Mouse (Mus musculus) right cerebral cortex, postnatal 36 days (tissue): Measurements from ENCODE around the gene Ppard.

Experiments used
- DNase-seq, 2 experiments: peaks; one replicate each; pipeline ENCODE4 v3.0.0; 2022; ENCODE audit warnings: low spot score in 2 of 2, mixed read lengths in 1 of 2

The Ppard gene

GRCm38 (mm10) chr17:28223561-28224391 lies 8.7 kb upstream of the Ppard start:
- peak; percentile 77 to 86 for DNase-seq

DNA sequence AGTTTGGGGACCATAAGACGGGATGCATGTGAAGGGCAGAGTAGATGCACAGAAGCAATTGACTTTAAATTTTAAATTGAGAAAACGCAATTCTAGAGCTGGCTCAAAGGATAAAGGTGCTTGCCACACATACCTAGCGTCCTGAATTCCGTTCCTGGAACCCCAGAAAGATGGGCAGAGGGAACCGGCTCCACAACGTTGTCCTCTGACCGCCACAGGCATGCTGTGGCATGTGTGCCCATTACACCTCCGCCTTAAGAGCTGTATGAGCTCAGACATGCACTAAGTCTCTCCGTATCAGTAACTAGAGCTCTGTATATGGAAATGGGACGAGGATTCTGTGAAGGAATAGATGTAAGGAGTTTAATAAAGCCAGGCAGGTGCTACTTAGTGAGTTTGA lies 7.9 kb upstream of the Ppard start:
- DNase-seq, result no peak

DNA sequence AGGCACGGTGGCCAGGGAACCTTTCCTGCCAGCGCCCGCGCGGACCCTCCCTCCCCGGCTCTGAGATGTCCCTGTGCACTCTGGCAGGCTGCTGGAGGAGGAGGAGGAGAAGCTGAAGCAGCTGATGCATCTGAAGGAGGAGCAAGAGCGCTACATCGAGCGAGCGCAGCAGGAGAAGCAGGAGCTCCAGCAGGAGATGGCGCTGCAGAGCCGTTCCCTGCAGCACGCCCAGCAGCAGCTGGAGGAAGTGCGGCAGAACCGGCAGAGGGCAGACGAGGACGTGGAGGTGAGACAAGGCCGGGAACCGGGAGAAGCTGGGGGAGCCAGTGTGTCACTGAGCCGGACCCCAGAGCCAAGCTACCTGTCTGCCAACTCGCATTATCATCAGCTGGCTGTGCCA lies 6.5 kb upstream of the Ppard start:
- peak; percentile 90 to 91 for DNase-seq

DNA sequence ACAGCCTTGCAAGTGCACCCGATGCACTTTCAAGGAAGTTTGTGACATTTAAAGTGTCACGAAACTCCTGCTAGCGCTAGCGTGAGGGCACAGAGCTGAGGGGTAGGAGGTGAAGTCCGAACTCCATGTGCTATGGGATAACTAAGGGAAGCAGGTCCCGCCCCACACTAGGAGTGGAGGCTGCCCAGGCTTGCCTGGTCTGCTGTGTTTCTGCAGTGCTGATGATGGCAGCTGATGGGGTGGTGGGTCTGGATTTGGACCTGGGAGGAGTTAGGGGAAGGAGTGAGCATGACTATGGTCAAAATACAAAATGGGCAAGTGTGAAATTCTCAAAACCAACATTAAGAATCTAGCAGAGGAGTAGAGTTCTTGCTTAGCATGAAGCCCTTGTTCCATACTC lies 2.0 kb upstream of the Ppard start:
- no peak for DNase-seq

DNA sequence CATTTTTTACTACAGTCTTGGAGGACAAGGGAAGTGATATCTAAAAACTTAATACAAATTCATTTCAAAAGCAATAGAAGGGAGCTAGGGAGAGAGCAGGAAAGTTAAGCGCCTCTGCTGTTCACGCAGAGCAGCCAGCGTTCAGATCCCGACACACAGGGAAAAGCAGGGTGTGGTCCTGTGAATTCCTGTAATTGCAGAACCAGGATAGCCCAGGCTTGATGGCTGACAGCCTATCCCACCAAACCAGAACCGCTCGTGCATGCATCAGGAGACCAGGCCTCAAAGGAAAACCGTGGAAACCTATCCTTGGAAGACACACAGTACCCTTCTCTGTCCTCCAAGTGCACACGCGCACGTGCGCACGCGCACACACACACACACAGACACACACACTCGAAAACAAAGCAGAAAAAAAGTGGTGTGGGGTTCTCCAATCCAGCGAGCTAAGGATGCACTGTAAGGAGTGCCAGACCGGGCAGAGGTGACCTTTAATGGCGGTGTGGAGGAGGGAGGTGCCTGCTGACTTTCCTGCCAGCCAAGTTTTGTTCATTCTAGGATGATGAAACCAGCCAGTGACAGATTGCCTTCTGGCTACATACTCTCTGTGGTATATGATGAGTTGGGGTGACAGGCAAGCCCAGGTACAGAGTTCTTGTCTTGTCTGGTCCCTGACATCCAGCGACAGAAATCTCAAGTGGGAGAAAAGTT lies 1.3 kb upstream of the Ppard start:
- DNase-seq, result no peak

GRCm38 (mm10) chr17:28233091-28233731 lies 711 bp downstream of the Ppard start:
- no peak for DNase-seq

DNA sequence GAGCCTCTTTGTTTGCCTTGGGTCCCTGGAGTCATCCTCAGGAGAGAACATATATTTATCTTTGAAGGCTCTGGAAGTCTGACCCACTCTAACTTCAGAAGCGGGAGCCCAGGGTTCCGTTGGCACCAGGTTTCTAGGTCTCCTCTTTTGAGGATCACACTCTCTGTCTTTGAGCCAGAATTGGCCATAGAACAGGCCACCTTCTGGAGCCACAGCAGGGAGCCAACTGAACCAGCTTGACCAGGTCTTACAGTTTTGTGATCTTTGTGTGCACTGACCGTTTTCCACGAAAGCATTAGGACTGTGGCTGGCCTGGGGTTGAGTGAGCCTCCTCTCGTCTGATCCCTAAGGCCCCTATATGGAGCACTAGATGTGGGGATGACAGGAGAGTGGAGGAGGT lies 2.1 kb downstream of the Ppard start:
- no peak for DNase-seq

DNA sequence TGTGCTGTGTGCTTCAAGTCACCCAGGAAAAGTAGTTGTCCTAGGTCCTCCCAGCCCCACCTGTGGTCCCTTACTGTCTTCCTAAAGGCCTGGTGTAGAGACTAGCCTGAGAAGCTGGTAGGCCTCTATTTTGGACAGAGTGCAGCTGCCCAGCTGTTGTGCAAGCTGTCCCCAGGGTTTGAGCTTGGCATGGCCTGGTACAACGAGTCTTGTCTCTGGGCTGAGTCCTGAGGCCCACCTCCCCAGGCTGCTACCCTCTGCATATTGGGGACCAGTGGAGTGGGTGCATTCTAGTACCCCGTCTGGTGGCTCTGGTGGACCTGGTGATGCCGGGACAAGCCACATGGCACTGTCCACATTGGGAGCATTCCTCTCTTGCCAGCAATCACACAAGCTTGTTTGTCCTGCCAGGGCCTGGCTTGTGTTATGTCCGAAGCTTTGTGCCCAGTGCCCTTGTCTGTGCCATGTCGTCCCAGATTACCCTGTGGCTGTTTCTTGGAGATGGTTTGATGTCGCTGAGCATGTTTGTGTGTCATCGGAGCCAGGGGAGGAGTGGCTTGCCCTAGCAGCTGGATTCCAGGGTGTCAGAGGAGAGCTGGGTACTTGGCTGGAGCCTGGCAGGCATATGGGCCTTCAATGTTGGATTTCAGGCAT lies 3.6 kb downstream of the Ppard start:
- no peak for DNase-seq

GRCm38 (mm10) chr17:28236636-28237015 lies 4.1 kb downstream of the Ppard start:
- no peak for DNase-seq

DNA sequence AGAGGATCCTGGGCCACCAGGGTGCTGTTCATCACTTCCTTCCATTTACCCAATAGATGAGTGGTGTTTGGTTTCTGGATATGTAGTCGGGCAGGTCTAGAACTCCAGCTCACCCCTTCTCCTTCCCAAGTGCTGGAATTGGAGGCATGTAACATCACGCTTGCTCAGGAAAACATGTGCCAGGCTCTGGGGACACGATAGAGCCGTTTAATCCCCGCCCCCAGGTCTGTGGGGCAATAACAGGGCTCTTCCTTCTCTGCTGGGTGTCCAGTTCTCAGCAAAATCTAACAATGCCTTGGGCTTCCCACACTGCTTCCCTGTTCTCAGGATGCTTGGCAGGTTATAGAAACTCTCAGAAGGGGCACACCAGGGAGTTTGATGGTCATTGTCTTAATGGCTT lies 4.9 kb downstream of the Ppard start:
- no peak for DNase-seq

GRCm38 (mm10) chr17:28237874-28238273 lies 5.4 kb downstream of the Ppard start:
- no peak for DNase-seq

DNA sequence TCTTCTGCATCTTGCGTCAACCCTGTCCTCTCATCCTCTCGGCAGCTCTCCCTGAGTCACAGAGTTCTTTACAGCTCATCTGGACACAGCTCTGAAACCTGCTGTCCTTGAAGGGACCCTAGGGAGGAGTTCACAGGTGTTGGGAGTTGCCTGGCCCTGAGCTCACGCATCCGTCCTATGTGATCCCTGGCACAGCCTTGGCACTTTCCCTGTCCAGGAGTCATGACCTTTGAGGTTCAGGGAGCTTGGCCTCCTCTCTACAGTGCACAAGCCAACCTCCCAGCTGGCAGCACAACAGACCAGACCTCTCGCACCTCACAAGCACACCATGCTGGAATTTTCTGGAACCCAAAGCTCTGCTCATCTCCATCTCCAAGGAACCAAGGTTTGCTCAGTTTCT lies 8.3 kb downstream of the Ppard start:
- no peak for DNase-seq

DNA sequence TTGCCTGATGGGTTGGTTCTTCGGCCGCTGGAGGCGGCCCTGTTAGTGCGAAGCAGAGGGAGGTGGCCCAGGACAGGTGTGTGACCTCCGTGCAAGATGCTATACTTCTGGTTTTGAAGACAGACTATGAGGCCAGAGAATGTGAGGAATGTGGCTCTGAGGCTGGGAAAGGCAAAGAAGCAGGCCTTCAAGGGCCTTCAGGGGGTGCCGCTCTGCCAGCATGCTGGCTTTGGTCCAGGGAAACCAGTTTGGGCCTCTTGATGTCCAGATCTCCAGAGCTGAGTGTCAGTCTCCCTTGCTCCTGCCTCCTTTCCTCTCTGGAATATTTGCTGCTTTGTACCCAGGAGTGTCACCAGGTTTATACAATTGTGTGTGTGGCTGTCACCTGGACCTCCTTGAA lies 9.8 kb downstream of the Ppard start:
- no peak for DNase-seq

- no peak for DNase-seq
These were observed 11.7 kb downstream of the Ppard start for GRCm38 (mm10) chr17:28244214-28244613.

DNA sequence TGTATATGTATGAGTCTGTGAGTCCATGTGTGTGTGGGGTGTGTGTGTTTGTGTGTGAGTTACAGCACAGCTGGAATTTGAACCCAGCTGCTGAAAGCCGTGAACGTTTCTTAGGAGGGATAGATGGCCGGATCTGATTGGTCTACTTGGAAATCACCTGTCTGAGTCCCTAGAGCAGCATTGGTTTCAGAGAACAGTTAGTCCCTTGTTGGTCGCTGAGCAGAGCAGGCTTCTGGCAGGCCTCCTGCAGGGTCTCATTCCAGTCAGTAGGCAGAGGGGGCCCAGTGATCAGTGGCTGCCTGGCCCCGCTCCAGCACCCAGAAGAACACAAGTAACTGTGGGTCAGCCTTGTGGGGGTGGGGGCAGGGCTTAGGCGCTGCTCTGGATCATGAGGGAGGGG lies 12.2 kb downstream of the Ppard start:
- DNase-seq, result no peak

GRCm38 (mm10) chr17:28246640-28247039 lies 14.1 kb downstream of the Ppard start:
- no peak for DNase-seq

DNA sequence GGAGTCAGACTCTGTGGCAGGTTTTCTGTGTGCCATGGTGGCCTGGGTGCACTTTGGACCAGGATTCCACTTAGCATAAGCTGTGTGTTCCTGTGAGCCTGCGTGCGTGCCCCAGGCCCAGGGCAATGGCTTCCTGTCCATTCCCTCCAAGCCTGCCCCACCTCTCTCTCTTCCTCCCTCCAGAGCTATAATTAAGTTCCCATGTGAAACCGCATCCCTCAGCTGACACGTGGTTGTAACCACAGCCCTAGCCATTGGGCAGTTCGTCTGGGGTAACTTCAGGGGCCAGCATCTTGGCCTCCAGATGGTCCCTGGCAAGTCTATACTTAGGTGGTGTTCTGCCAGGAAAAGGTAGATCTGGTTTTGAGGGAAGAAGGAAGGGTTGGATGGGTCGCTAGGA lies 15.1 kb downstream of the Ppard start:
- no peak for DNase-seq

GRCm38 (mm10) chr17:28249062-28249461 lies 16.6 kb downstream of the Ppard start:
- DNase-seq, result no peak

DNA sequence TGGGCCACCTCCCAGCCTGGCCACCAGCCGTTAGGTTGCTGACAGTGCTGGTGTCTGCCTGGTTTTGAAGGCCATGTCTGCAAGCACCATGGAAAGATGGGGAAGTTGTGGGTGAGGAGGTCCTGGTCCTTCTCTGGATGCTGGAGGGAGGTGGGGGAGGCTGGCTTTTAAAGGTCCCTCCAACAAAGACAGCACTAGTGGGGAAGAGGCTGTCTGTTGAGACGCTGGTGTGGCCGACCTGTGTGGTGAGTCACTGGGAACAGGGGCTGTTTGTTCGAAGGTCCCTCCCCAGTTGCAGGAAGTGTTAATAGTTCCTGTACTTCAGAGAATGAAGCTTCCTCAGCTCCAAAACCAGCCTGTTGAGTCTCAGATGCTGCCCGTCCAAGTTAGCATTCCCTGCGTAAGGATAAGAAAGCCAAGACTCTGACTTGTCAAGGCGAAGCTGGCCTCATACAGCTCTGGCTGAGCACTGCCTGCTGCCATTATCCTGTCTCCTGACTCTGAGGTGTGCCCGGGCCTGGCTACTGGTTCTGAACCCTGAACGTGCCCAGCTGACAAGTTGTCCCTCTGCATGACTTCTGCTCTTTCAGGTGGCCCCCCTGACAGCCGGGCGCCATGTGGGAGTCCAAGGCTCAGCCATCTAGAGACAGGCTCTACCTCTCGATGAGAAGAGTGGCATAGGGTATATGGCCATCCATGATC lies 19.2 kb downstream of the Ppard start:
- no peak for DNase-seq

DNA sequence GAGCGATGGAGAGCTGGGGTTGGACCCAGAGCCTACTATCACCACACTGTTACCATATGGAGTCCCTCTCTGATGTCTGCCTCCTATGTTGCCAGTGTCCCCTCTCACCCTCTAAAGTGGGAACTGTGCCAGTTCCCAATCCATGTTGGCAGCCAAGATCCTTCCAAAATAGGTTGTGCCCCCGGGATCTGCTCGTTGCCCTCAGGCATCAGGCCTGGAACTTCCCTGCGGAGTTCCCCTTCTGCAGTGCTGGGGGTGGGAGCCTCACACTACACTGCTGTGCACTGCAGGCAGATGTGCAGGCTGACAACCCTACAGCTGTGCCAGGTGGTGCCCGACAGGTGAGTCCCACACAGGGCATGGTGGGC lies 19.8 kb downstream of the Ppard start:
- DNase-seq, result no peak

- DNase-seq, result no peak
These were observed 20.7 kb downstream of the Ppard start for GRCm38 (mm10) chr17:28253216-28253615.

- DNase-seq, result no peak
These were observed 22.3 kb downstream of the Ppard start for GRCm38 (mm10) chr17:28254804-28255203.
